Mouse (Mus musculus) CH12.LX (cell line): Measurements from ENCODE around the gene Nol8. TPM values are rescaled to one million over a fixed set of nuclear protein-coding genes. Genes with fewer than 3 reads are reported as not detected.

Experiments used
- polyA plus RNA-seq: library from polyadenylated mRNA; unstranded; fragments of >175 nt; gene quantifications from 2 replicates; pipeline ENCODE4 v1.2.1, GENCODE M21; 2012; ENCODE audit warnings: low read depth; ENCODE audit not compliant: insufficient read length
- total RNA-seq, 2 experiments: library from RNA; depleted of rRNA; stranded (reverse); fragments of 300-350 nt in 1 of 2; fragments of >200 nt in 1 of 2; gene quantifications; 2 replicates each; pipeline ENCODE4 v1.2.3; 2012 to 2014

The Nol8 gene
- total and polyA plus RNA-seq, 3 experiments: 14.9 to 33.4 (median 32.8) TPM

Other genes starting within 250 kb of the Nol8 start
- 8.7 and 11.4 TPM in 2 replicates for gene Ippk, start 231.8 kb upstream of the Nol8 start, total RNA-seq (2012; rRNA removed)
- gene Ippk, start 231.8 kb upstream of the Nol8 start, total RNA-seq (2014; rRNA removed): 21.5 and 23.6 TPM in 2 replicates
- 9.0 and 10.3 TPM in 2 replicates for gene Ippk, start 231.8 kb upstream of the Nol8 start, polyA plus RNA-seq
- gene Tes3-ps, start 159.8 kb upstream of the Nol8 start, total RNA-seq (2012; rRNA removed): 0.25 TPM in 2 replicates
- gene Tes3-ps, start 159.8 kb upstream of the Nol8 start, total RNA-seq (2014; rRNA removed): 2.3 and 2.5 TPM in 2 replicates
- gene Tes3-ps, start 159.8 kb upstream of the Nol8 start, polyA plus RNA-seq: 1.6 and 1.7 TPM in 2 replicates
- under 0.01 and 0.04 TPM in 2 replicates for gene Ecm2, start 148.3 kb upstream of the Nol8 start, total RNA-seq (2012; rRNA removed)
- gene Ecm2, start 148.3 kb upstream of the Nol8 start, total RNA-seq (2014; rRNA removed): not detected in 2 replicates
- gene Ecm2, start 148.3 kb upstream of the Nol8 start, polyA plus RNA-seq: 0.08 and 0.14 TPM in 2 replicates
- gene Aspn, start 108.6 kb upstream of the Nol8 start, total RNA-seq (2012; rRNA removed): not detected in 2 replicates
- not detected in 2 replicates for gene Aspn, start 108.6 kb upstream of the Nol8 start, total RNA-seq (2014; rRNA removed)
- gene Aspn, start 108.6 kb upstream of the Nol8 start, polyA plus RNA-seq: 0.23 and 0.27 TPM in 2 replicates
- gene Omd, start 70.6 kb upstream of the Nol8 start, total RNA-seq (2012; rRNA removed): not detected in 2 replicates
- gene Omd, start 70.6 kb upstream of the Nol8 start, total RNA-seq (2014; rRNA removed): not detected in 2 replicates
- gene Omd, start 70.6 kb upstream of the Nol8 start, polyA plus RNA-seq: 0.25 and 0.37 TPM in 2 replicates
- gene Ogn, start 45.0 kb upstream of the Nol8 start, total RNA-seq (2012; rRNA removed): not detected in 2 replicates
- gene Ogn, start 45.0 kb upstream of the Nol8 start, total RNA-seq (2014; rRNA removed): not detected in 2 replicates
- not detected in 2 replicates for gene Ogn, start 45.0 kb upstream of the Nol8 start, polyA plus RNA-seq
- 11.2 and 14.9 TPM in 2 replicates for gene Cenpp, start 293 bp upstream of the Nol8 start, total RNA-seq (2012; rRNA removed)
- 35.3 and 41.8 TPM in 2 replicates for gene Cenpp, start 293 bp upstream of the Nol8 start, total RNA-seq (2014; rRNA removed)
- 10.7 and 11.8 TPM in 2 replicates for gene Cenpp, start 293 bp upstream of the Nol8 start, polyA plus RNA-seq
- gene Iars, start 29.0 kb downstream of the Nol8 start, total RNA-seq (2012; rRNA removed): 100 and 141 TPM in 2 replicates
- gene Iars, start 29.0 kb downstream of the Nol8 start, total RNA-seq (2014; rRNA removed): 81.6 and 88.2 TPM in 2 replicates
- 148 and 160 TPM in 2 replicates for gene Iars, start 29.0 kb downstream of the Nol8 start, polyA plus RNA-seq
- gene Gm30302, start 145.9 kb downstream of the Nol8 start, total RNA-seq (2012; rRNA removed): not detected in 2 replicates
- not detected in 2 replicates for gene Gm30302, start 145.9 kb downstream of the Nol8 start, total RNA-seq (2014; rRNA removed)
- gene Gm30302, start 145.9 kb downstream of the Nol8 start, polyA plus RNA-seq: not detected in 2 replicates